Mouse (Mus musculus): ENCODE data around the gene Msmb. TPM values are rescaled to one million over a fixed set of nuclear protein-coding genes. Genes with fewer than 3 reads are reported as not detected.

Gene Msmb
- not detected for polyA plus RNA-seq (2017; shearing (Covaris generic))

GRCm38 (mm10) chr14:32141723-32142122, at the start of gene Msmb:
Gene Msmb, plus strand, starts transcription at chr14:32142023.

GRCm38 (mm10) chr14:32159690-32160246, 17.9 kb downstream of the Msmb start, which contains the start of gene Ncoa4:
Gene Ncoa4, plus strand, starts transcription at chr14:32159865.

DNA sequence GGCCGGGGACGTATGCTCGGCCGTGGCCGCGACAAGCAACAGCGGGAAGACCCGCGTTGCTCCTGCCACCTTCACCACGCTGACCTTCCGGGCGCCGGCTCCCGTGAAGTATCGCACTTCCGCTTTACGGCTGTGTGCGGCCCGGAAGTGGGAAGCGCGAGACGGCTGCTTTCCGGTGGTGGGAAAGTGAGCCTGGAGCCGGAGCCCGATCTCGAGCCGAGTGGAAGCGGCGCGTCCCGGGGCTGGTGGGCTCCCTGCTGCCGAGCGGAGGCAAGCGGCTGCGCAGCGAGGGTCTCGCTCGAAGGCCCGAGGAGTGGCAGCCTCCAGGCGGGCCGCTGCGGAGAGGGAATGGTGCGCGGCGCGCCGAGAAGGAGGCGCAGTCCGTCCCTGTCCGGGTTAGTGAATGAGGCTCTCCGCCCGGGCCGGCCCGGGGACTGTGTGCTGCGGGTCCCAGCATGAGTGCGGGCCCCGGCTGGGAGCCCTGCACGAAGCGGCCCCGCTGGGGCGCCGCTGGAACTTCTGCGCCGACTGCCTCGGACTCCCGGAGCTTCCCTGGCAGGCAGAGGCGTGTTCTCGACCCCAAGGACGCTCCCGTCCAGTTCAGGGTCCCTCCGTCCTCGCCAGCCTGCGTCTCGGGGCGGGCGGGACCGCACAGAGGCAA, 60.1 kb downstream of the Msmb start, which contains the start of the genes Timm23 and Parg:
TSS of gene Timm23 (minus strand) at position 108 of the 661 bp plus-strand sequence.
TSS of gene Parg (plus strand) at position 159 of the 661 bp plus-strand sequence.

Other genes starting within 250 kb of the Msmb start
- gene Galnt15, start 113.0 kb upstream of the Msmb start, polyA plus RNA-seq (2017; shearing (Covaris generic)), result not detected
- 24.8 TPM for gene Oxnad1, start 56.6 kb upstream of the Msmb start, polyA plus RNA-seq (2017; shearing (Covaris generic))
- gene Dph3, start 56.3 kb upstream of the Msmb start, polyA plus RNA-seq (2017; shearing (Covaris generic)), result 92.7 TPM
- gene Ncoa4, start 17.8 kb downstream of the Msmb start, polyA plus RNA-seq (2017; shearing (Covaris generic)), result 102 TPM
- 154 TPM for gene Timm23, start 59.9 kb downstream of the Msmb start, polyA plus RNA-seq (2017; shearing (Covaris generic))
- gene Parg, start 59.9 kb downstream of the Msmb start, polyA plus RNA-seq (2017; shearing (Covaris generic)), result 24.3 TPM
- 0.26 TPM for gene Ogdhl, start 180.0 kb downstream of the Msmb start, polyA plus RNA-seq (2017; shearing (Covaris generic))
- not detected for gene 1700024G13Rik, start 246.4 kb downstream of the Msmb start, polyA plus RNA-seq (2017; shearing (Covaris generic))

Measured in CD4-positive, CD25-positive, alpha-beta regulatory T cell, adult 9 weeks (primary cell).